Mouse (Mus musculus): ENCODE data around the gene Pcif1. TPM values are rescaled to one million over a fixed set of nuclear protein-coding genes. Genes with fewer than 3 reads are reported as not detected.

Pcif1 gene
- polyA plus RNA-seq, 1 experiment from 2014 or later: 57.1 TPM

DNA sequence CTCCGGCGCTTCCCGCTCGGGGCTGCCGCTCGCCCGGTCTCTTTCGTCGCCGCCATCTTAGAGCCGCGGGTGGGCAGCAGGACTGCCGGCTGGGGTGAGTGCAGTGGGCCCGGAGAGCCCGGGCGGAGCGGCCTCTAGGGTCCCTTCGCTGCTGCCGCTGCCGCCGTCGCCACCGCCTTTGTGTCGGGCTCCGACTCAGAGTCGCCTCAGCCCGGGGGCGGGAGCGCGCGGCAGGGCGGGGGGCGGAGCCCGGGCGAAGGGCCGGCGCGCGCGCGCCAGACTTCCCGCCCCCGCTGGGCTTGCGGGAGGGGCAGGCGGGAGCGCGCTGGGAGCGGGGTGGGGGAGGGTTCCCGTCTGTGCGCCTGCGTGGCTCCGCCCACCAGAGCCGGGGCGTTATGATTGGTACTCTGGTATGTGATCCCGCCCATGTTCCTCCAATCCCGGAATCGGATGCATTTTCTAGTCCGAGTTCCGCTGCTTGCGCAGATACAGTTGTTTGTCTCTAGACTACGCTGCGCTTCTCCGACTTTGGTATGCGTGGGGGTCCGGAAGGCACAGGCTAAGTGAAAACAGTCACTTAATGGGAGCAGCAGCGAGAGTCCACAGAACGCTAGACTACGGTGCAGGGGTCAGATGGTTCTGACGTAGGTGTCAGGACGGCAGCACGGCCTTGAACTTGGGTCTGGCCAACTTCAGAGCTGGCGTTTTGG is 619 bp downstream of the Pcif1 start:
- H3K9ac ChIP-seq (replicated peaks; ENCODE audit: low read length): peak overlapping the region; percentile 100
- H3K4me1 ChIP-seq (ENCODE audit: control insufficient read depth, insufficient read depth, low read length): no peaks in the 10 kb centered on the region
- under 1% methylated on average over 66 of the region's 72 CpGs for WGBS
- peak overlapping the region; percentile 95 for H3K4me3 ChIP-seq (ENCODE audit: low read depth, low read length)
- peak; percentile 97 for DNase-seq (ENCODE audit: low spot score)
- no peaks in the 10 kb centered on the region for H3K27me3 ChIP-seq (ENCODE audit: control insufficient read depth, insufficient read depth, low read length)
- H3K36me3 ChIP-seq (replicated peaks; ENCODE audit: control insufficient read depth, insufficient read depth, low read depth, low read length): no peaks in the 10 kb centered on the region; the same call in 1 of the 2 replicates
- peak overlapping the region; percentile 100 for H3K27ac ChIP-seq (replicated peaks; ENCODE audit: low read depth, low read length)
- peak overlapping the region; percentile 91 for H3K4me2 ChIP-seq (ENCODE audit: low read depth, low read length)
- peak; percentile 78 for ATAC-seq (replicated peaks; ENCODE audit: insufficient number of reproducible peaks, low FRiP score, low TSS enrichment, low read depth)
- no peaks in the 10 kb centered on the region for H3K9me3 ChIP-seq (replicated peaks; ENCODE audit: control insufficient read depth, low read length)

DNA sequence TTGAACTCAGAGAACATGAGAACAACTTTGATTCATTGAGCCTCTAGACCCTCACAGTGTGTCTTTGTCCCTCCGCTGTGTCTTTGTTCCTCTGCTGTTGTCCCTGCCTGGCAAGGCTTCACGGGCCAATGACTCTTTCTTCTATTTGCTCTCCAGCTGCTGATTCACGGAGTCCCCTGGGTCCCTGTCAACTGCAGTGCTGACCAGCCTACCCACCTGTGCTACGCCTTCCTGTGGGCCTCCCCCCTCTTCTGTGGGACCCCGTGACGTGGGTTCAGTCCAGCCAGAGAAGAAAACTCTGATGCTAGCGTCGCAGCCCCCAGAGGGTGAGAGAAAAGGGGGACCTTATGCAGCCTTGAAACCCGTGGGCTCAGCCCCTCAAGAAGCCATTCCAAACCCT is 3.5 kb downstream of the Pcif1 start:
- H3K27ac ChIP-seq (replicated peaks; ENCODE audit: low read depth, low read length): no peak overlapping the region
- WGBS: 67% methylated on average over 9 of the region's 9 CpGs
- no peak overlapping the region for H3K4me3 ChIP-seq (ENCODE audit: low read depth, low read length)
- no peak overlapping the region for H3K9ac ChIP-seq (replicated peaks; ENCODE audit: low read length)
- H3K4me2 ChIP-seq (ENCODE audit: low read depth, low read length): no peak overlapping the region; the same call in 1 of the 2 replicates
- H3K4me1 ChIP-seq (ENCODE audit: control insufficient read depth, insufficient read depth, low read length): no peaks in the 10 kb centered on the region
- H3K27me3 ChIP-seq (ENCODE audit: control insufficient read depth, insufficient read depth, low read length): no peaks in the 10 kb centered on the region
- no peak for DNase-seq (ENCODE audit: low spot score)
- no peaks in the 10 kb centered on the region; the same call in none of the 2 replicates for H3K36me3 ChIP-seq (replicated peaks; ENCODE audit: control insufficient read depth, insufficient read depth, low read depth, low read length)
- no peak for ATAC-seq (replicated peaks; ENCODE audit: insufficient number of reproducible peaks, low FRiP score, low TSS enrichment, low read depth)
- H3K9me3 ChIP-seq (replicated peaks; ENCODE audit: control insufficient read depth, low read length): no peaks in the 10 kb centered on the region

DNA sequence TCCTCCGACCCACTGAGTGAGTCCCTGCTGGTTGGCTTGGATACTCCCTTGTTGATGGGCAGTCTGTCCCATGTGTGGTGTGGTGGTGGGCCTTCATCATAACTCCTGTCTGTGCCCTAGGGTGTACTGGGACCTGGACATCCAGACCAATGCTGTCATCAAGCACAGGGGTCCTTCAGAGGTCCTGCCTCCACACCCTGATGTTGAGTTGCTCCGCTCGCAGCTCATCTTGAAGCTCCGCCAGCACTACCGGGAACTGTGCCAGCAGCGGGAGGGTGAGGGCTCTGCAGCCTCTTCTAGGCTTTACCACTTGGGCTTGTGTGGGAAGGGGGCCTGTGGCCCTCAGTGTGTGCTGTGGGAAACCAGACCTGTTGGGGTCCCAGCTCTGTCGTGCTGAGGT is 6.7 kb downstream of the Pcif1 start:
- H3K27ac ChIP-seq (replicated peaks; ENCODE audit: low read depth, low read length): no peak overlapping the region
- H3K9ac ChIP-seq (replicated peaks; ENCODE audit: low read length): no peak overlapping the region
- H3K36me3 ChIP-seq (replicated peaks; ENCODE audit: control insufficient read depth, insufficient read depth, low read depth, low read length): peaks cover 13% of the 10 kb centered on the region
- no peak overlapping the region for H3K4me2 ChIP-seq (ENCODE audit: low read depth, low read length)
- 94% methylated on average over 7 of the region's 7 CpGs for WGBS
- no peaks in the 10 kb centered on the region for H3K4me1 ChIP-seq (ENCODE audit: control insufficient read depth, insufficient read depth, low read length)
- no peaks in the 10 kb centered on the region for H3K27me3 ChIP-seq (ENCODE audit: control insufficient read depth, insufficient read depth, low read length)
- no peak for DNase-seq (ENCODE audit: low spot score)
- ATAC-seq (replicated peaks; ENCODE audit: insufficient number of reproducible peaks, low FRiP score, low TSS enrichment, low read depth): no peak
- no peak overlapping the region for H3K4me3 ChIP-seq (ENCODE audit: low read depth, low read length)
- H3K9me3 ChIP-seq (replicated peaks; ENCODE audit: control insufficient read depth, low read length): no peaks in the 10 kb centered on the region

DNA sequence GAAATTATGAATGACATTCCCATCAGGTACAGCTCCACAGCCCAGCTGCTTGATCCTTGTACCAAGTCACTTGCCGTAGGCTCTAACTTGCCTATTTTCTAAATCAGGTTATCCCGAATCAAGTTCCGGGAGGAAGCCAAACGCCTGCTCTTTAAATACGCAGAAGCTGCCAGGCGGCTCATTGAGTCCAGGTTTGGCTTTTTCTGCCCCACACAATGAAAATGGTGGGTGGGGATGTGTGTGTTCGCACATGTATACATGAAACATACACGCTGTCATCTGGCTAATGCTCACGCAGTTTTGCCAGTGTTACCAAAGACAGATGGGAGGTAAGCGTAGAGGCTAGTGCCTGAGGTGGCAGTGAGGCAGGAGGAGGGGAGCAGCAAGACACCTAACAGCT is 7.5 kb downstream of the Pcif1 start:
- no peaks in the 10 kb centered on the region for H3K4me1 ChIP-seq (ENCODE audit: control insufficient read depth, insufficient read depth, low read length)
- WGBS: 94% methylated on average over 10 of the region's 10 CpGs
- DNase-seq (ENCODE audit: low spot score) (no peak), ATAC-seq (replicated peaks; ENCODE audit: insufficient number of reproducible peaks, low FRiP score, low TSS enrichment, low read depth) (no peak)
- H3K27ac ChIP-seq (replicated peaks; ENCODE audit: low read depth, low read length): no peak overlapping the region
- H3K9me3 ChIP-seq (replicated peaks; ENCODE audit: control insufficient read depth, low read length): no peaks in the 10 kb centered on the region
- no peak overlapping the region for H3K4me2 ChIP-seq (ENCODE audit: low read depth, low read length)
- peaks cover 20% of the 10 kb centered on the region for H3K36me3 ChIP-seq (replicated peaks; ENCODE audit: control insufficient read depth, insufficient read depth, low read depth, low read length)
- H3K9ac ChIP-seq (replicated peaks; ENCODE audit: low read length): no peak overlapping the region
- no peaks in the 10 kb centered on the region for H3K27me3 ChIP-seq (ENCODE audit: control insufficient read depth, insufficient read depth, low read length)
- no peak overlapping the region for H3K4me3 ChIP-seq (ENCODE audit: low read depth, low read length)

DNA sequence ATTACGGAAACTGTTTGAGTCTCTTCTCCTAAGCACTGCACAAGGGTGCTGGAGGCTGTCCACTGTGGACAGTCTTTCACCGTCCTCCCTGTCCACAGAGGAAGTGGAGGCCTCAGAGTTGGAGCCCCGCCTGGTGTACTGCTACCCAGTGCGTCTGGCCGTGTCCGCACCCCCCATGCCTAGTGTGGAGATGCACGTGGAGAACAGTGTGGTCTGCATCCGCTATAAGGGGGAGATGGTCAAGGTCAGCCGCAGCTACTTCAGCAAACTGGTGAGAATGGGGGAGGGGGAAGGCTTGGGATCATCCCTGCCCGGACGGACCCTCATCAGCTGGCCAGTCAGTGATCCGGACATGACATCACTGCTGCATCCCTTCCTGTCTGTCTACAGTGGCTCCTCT is 9.9 kb downstream of the Pcif1 start:
- H3K9me3 ChIP-seq (replicated peaks; ENCODE audit: control insufficient read depth, low read length): no peaks in the 10 kb centered on the region
- H3K9ac ChIP-seq (replicated peaks; ENCODE audit: low read length): no peak overlapping the region
- no peaks in the 10 kb centered on the region for H3K4me1 ChIP-seq (ENCODE audit: control insufficient read depth, insufficient read depth, low read length)
- DNase-seq (ENCODE audit: low spot score): no peak
- H3K27me3 ChIP-seq (ENCODE audit: control insufficient read depth, insufficient read depth, low read length): no peaks in the 10 kb centered on the region
- 88% methylated on average over 12 of the region's 12 CpGs for WGBS
- ATAC-seq (replicated peaks; ENCODE audit: insufficient number of reproducible peaks, low FRiP score, low TSS enrichment, low read depth): no peak
- no peak overlapping the region for H3K4me2 ChIP-seq (ENCODE audit: low read depth, low read length)
- no peak overlapping the region for H3K4me3 ChIP-seq (ENCODE audit: low read depth, low read length)
- H3K27ac ChIP-seq (replicated peaks; ENCODE audit: low read depth, low read length): no peak overlapping the region
- peaks cover 35% of the 10 kb centered on the region for H3K36me3 ChIP-seq (replicated peaks; ENCODE audit: control insufficient read depth, insufficient read depth, low read depth, low read length)

DNA sequence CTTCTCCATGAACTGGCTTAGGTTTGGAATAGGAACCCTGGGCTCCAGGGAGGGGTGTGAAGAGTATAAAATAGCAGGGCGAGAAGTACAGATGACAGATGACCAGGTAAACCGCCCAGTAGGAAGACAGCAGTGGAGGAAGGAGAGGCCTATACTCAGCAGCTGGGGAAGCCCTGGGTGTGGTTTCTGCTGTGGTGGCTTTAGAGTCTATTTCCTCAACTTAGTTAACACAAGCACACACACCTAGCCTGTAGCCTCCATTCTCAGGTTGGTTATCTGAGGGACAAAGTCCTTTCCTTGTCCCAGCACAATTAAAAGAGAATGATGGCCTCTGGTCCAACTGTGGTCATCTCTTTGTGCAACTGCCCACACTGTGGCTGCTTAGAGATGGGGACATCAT is 10.9 kb downstream of the Pcif1 start:
- peaks cover 35% of the 10 kb centered on the region for H3K36me3 ChIP-seq (replicated peaks; ENCODE audit: control insufficient read depth, insufficient read depth, low read depth, low read length)
- H3K4me2 ChIP-seq (ENCODE audit: low read depth, low read length): no peak overlapping the region
- no peak overlapping the region for H3K9ac ChIP-seq (replicated peaks; ENCODE audit: low read length)
- no peaks in the 10 kb centered on the region for H3K9me3 ChIP-seq (replicated peaks; ENCODE audit: control insufficient read depth, low read length)
- DNase-seq (ENCODE audit: low spot score) (no peak), ATAC-seq (replicated peaks; ENCODE audit: insufficient number of reproducible peaks, low FRiP score, low TSS enrichment, low read depth) (no peak)
- H3K27ac ChIP-seq (replicated peaks; ENCODE audit: low read depth, low read length): no peak overlapping the region
- no peaks in the 10 kb centered on the region for H3K4me1 ChIP-seq (ENCODE audit: control insufficient read depth, insufficient read depth, low read length)
- 85% methylated on average over 2 of the region's 2 CpGs for WGBS
- H3K4me3 ChIP-seq (ENCODE audit: low read depth, low read length): no peak overlapping the region
- H3K27me3 ChIP-seq (ENCODE audit: control insufficient read depth, insufficient read depth, low read length): no peaks in the 10 kb centered on the region

DNA sequence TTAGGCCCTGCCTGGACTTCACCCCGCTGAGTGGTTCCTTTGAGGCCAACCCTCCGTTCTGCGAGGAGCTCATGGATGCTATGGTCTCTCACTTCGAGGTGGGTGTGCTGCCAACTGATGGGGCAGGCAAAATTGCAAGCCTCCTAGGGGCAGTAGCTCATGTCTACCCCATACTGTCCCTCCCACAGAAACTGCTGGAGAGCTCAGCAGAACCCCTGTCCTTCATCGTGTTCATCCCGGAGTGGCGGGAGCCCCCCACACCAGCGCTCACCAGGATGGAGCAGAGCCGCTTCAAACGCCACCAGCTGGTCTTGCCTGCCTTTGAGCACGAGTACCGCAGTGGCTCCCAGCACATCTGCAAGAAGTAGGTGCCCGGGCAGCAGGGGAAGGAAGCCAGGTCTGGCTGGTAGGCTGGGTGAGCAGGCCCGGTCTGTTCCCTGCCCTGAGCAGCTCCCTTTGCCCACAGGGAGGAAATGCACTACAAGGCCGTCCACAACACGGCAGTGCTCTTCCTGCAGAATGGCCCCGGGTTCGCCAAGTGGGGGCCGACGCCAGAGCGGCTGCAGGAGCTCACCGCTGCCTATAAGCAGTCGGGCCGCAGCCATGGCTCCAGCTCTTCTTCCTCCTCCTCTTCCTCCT is 11.4 kb downstream of the Pcif1 start:
- Histone ChIP-seq H3K4me1 (ENCODE audit: control insufficient read depth, insufficient read depth, low read length) (no peaks in the 10 kb centered on the region), H3K27me3 (ENCODE audit: control insufficient read depth, insufficient read depth, low read length) (no peaks in the 10 kb centered on the region), H3K36me3 (replicated peaks; ENCODE audit: control insufficient read depth, insufficient read depth, low read depth, low read length) (peaks cover 38% of the 10 kb centered on the region), H3K4me3 (ENCODE audit: low read depth, low read length) (no peak overlapping the region), H3K27ac (replicated peaks; ENCODE audit: low read depth, low read length) (no peak overlapping the region), H3K9me3 (replicated peaks; ENCODE audit: control insufficient read depth, low read length) (no peaks in the 10 kb centered on the region), H3K4me2 (ENCODE audit: low read depth, low read length) (no peak overlapping the region), H3K9ac (replicated peaks; ENCODE audit: low read length) (no peak overlapping the region)
- ATAC-seq (replicated peaks; ENCODE audit: insufficient number of reproducible peaks, low FRiP score, low TSS enrichment, low read depth) (no peak), DNase-seq (ENCODE audit: low spot score) (no peak)
- 91% methylated on average over 24 of the region's 24 CpGs for WGBS

DNA sequence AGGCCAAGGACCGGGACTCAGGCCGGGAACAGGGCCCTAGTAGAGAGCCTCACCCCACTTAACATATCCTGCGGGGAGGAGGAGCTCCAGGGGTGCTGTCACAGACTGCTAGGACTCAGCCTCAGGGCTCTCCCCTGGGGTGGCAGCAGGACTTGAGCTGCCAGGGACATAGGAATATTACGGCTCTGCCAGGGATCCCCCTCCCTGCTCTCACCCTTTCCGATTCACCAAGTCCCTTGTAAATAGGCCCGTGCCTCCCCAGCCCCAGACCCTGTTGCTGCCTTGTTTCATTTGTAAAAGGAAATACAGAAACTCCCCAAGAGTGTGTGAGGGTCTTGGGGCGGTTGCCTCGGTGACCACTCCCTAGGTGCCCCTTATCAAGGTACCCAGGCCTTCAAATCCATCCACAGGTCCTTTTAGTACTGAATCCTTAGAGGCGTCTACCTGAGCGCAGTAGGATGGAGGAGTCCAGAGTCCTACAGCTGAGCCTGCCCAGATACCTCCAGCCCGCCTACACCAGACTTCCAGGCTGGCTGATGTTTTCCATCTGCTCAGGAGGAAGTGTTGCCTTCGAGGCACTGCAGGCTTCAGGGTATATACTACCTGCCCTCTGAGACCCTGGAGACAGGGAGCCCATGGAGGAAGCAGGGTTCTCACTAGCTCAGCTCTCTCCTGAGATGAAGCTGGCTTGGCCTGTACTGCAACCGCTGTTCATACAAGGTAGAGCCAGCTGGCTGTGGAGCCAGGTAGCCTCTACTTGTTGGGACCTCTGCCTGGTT is 12.1 kb downstream of the Pcif1 start:
- H3K4me1 ChIP-seq (ENCODE audit: control insufficient read depth, insufficient read depth, low read length): no peaks in the 10 kb centered on the region
- H3K36me3 ChIP-seq (replicated peaks; ENCODE audit: control insufficient read depth, insufficient read depth, low read depth, low read length): peaks cover 42% of the 10 kb centered on the region
- no peaks in the 10 kb centered on the region for H3K27me3 ChIP-seq (ENCODE audit: control insufficient read depth, insufficient read depth, low read length)
- H3K27ac ChIP-seq (replicated peaks; ENCODE audit: low read depth, low read length): no peak overlapping the region
- H3K4me2 ChIP-seq (ENCODE audit: low read depth, low read length): no peak overlapping the region
- ATAC-seq (replicated peaks; ENCODE audit: insufficient number of reproducible peaks, low FRiP score, low TSS enrichment, low read depth) (no peak), DNase-seq (ENCODE audit: low spot score) (no peak)
- H3K9me3 ChIP-seq (replicated peaks; ENCODE audit: control insufficient read depth, low read length): no peaks in the 10 kb centered on the region
- no peak overlapping the region for H3K4me3 ChIP-seq (ENCODE audit: low read depth, low read length)
- no peak overlapping the region for H3K9ac ChIP-seq (replicated peaks; ENCODE audit: low read length)
- WGBS: 85% methylated on average over 13 of the region's 13 CpGs

Measured in embryonic facial prominence, embryonic 11.5 days (tissue).